Mouse (Mus musculus) urinary bladder, postnatal 36 days (tissue): ENCODE data around the gene Rgs6.

ENCODE experiments used
- DNase-seq, 2 experiments: peaks; one replicate each; pipeline ENCODE4 v3.0.0; 2022; ENCODE audit warnings: low spot score in 2 of 2, mixed read lengths in 1 of 2

The Rgs6 gene

GRCm38 (mm10) chr12:82972661-82973060, 384.6 kb downstream of the Rgs6 start:
- no peak for DNase-seq

GRCm38 (mm10) chr12:82973771-82974170, 385.7 kb downstream of the Rgs6 start:
- no peak for DNase-seq

GRCm38 (mm10) chr12:82978275-82978674, 390.2 kb downstream of the Rgs6 start:
- DNase-seq, result no peak

GRCm38 (mm10) chr12:82982716-82983115, 394.6 kb downstream of the Rgs6 start:
- DNase-seq, result no peak

- DNase-seq, result no peak
Observed at GRCm38 (mm10) chr12:82985300-82985699, 397.2 kb downstream of the Rgs6 start.

- no peak for DNase-seq
Observed at GRCm38 (mm10) chr12:82987661-82988060, 399.6 kb downstream of the Rgs6 start.

- no peak for DNase-seq
Observed at GRCm38 (mm10) chr12:82993905-82994304, 405.8 kb downstream of the Rgs6 start.

GRCm38 (mm10) chr12:82996775-82997174, 408.7 kb downstream of the Rgs6 start:
- no peak for DNase-seq

GRCm38 (mm10) chr12:82998682-82999332, 410.7 kb downstream of the Rgs6 start:
- DNase-seq, result peak in 1 of 2 experiments; percentile 7

- DNase-seq, result peak; percentile 10 to 11
Observed at GRCm38 (mm10) chr12:82999333-83000032, 411.4 kb downstream of the Rgs6 start.

GRCm38 (mm10) chr12:83000033-83000570, 412.0 kb downstream of the Rgs6 start:
- peak in 1 of 2 experiments; percentile 11 for DNase-seq

- no peak for DNase-seq
Observed at GRCm38 (mm10) chr12:83000957-83001356, 412.9 kb downstream of the Rgs6 start.

GRCm38 (mm10) chr12:83004014-83004682, 416.1 kb downstream of the Rgs6 start:
- no peak for DNase-seq

- DNase-seq, result no peak
Observed at GRCm38 (mm10) chr12:83011056-83011565, 423.0 kb downstream of the Rgs6 start.

GRCm38 (mm10) chr12:83013918-83014691, 426.0 kb downstream of the Rgs6 start:
- DNase-seq, result no peak

GRCm38 (mm10) chr12:83014848-83015247, 426.8 kb downstream of the Rgs6 start:
- DNase-seq, result no peak

GRCm38 (mm10) chr12:83015366-83015765, 427.3 kb downstream of the Rgs6 start:
- no peak for DNase-seq

- no peak for DNase-seq
Observed at GRCm38 (mm10) chr12:83016486-83016885, 428.4 kb downstream of the Rgs6 start.

GRCm38 (mm10) chr12:83018005-83018404, 429.9 kb downstream of the Rgs6 start:
- peak; percentile 67 to 70 for DNase-seq

GRCm38 (mm10) chr12:83026985-83027384, 438.9 kb downstream of the Rgs6 start:
- DNase-seq, result no peak

GRCm38 (mm10) chr12:83033171-83033835, 445.2 kb downstream of the Rgs6 start:
- DNase-seq, result no peak
